7 mouse cellular contexts compared by ENCODE assay signal in the genomic region with DNA sequence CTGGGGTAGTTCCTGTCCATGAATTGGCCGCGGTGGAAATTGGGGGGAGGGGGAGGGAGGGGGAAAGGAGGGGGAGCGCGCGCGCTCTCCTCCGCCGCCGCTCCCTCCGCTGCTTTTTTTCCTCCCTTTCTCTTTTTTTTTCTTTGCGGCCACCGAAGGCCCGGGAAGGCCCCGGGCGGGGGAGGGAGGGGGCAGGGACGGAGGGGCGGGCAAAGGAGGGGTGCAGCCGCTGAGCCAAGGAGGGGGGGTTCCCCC. TPM values are rescaled to one million over a fixed set of nuclear protein-coding genes. Genes with fewer than 3 reads are reported as not detected.
DNase-seq lines count a peak whose midpoint lies in the region; ATAC-seq and TF ChIP-seq lines count a peak whose summit lies in the region.

TSS of gene Prr12 (minus strand) at position 20 of the 255 bp plus-strand sequence.

- no peaks in the 10 kb centered on the region for H3K9me3 ChIP-seq in CH12.LX (replicated peaks; ENCODE audit: low read length)
- no peaks in the 10 kb centered on the region for H3K9me3 ChIP-seq in forebrain, embryonic 13.5 days (replicated peaks)
- no peaks in the 10 kb centered on the region for H3K9me3 ChIP-seq in hindbrain, embryonic 13.5 days
- no peaks in the 10 kb centered on the region for H3K9me3 ChIP-seq in liver, embryonic 15.5 days (replicated peaks)

- 0% methylated on average over 5 of the region's 18 CpGs for WGBS in forebrain, embryonic 13.5 days
- WGBS in hindbrain, embryonic 13.5 days = 0% methylated on average over 2 of the region's 18 CpGs
- 0% methylated on average over 6 of the region's 18 CpGs for WGBS in liver, embryonic 15.5 days (ENCODE audit: insufficient replicate concordance)

- peak within 1 kb of the TSS; percentile 89 for H3K9ac ChIP-seq in CH12.LX (ENCODE audit: insufficient read depth, low read depth)
- peak within 1 kb of the TSS; percentile 93 for H3K9ac ChIP-seq in forebrain, embryonic 13.5 days
- peak within 1 kb of the TSS; percentile 98 for H3K9ac ChIP-seq in hindbrain, embryonic 13.5 days
- H3K9ac ChIP-seq in liver, embryonic 15.5 days = peak within 1 kb of the TSS; percentile 67

- ATAC-seq in forebrain, embryonic 13.5 days = no peak
- ATAC-seq in hindbrain, embryonic 13.5 days (ENCODE audit: low FRiP score) = no peak; the same call in 1 of the 2 replicates
- ATAC-seq in liver, embryonic 15.5 days (ENCODE audit: insufficient read depth) = peak; percentile 29

- H3K4me1 ChIP-seq in CH12.LX (ENCODE audit: control insufficient read depth in 1 of 2, insufficient read depth in 2 of 2) = peaks cover 0 to 25% of the 10 kb centered on the region in 2 experiments; a peak in 2 of 4 replicates
- H3K4me1 ChIP-seq in forebrain, embryonic 13.5 days = peaks cover 28% of the 10 kb centered on the region
- H3K4me1 ChIP-seq in hindbrain, embryonic 13.5 days (replicated peaks) = peaks cover 36% of the 10 kb centered on the region
- H3K4me1 ChIP-seq in liver, embryonic 15.5 days (replicated peaks) = peaks cover 51% of the 10 kb centered on the region

- in situ Hi-C loops in CH12.LX (cut with MboI; ENCODE audit: low pct_ligation_motif_present, low pct_unique_long_range_greater_than_20kb, low sequenced_read_pairs) = no loop called here

- H3K4me3 ChIP-seq in C2C12 (ENCODE audit: insufficient read depth, poor library complexity, severe bottlenecking) (peak within 1 kb of the TSS; percentile 60), CH12.LX (replicated peaks in 1 of 3; ENCODE audit: low read depth in 2 of 3, low read length in 2 of 3, poor library complexity in 1 of 3) (peak within 1 kb of the TSS; percentile 65 to 80 (median 72))
- H3K4me3 ChIP-seq in forebrain, embryonic 13.5 days = peak within 1 kb of the TSS; percentile 93
- H3K4me3 ChIP-seq in hindbrain, embryonic 13.5 days = peak within 1 kb of the TSS; percentile 95
- peak within 1 kb of the TSS; percentile 75 for H3K4me3 ChIP-seq in liver, embryonic 15.5 days (replicated peaks)

- H3K79me3 ChIP-seq in C2C12 (ENCODE audit: low read depth) = peaks cover 18% of the 10 kb centered on the region

- TF ChIP-seq RAD21 in CH12.LX (IDR thresholded peaks at IDR 0.05; ENCODE audit: low read depth, low read length) = no peak

- peaks cover 47% of the 10 kb centered on the region for H3K79me2 ChIP-seq in C2C12 (ENCODE audit: control insufficient read depth, insufficient read depth)
- H3K79me2 ChIP-seq in CH12.LX (replicated peaks; ENCODE audit: control insufficient read depth, extremely low read depth, insufficient read depth, poor library complexity, severe bottlenecking) = peaks cover 3% of the 10 kb centered on the region

- H3K27me3 ChIP-seq in C2C12 (ENCODE audit: control insufficient read depth, insufficient read depth, insufficient read length) (no peaks in the 10 kb centered on the region), CH12.LX (replicated peaks) (no peaks in the 10 kb centered on the region)
- no peaks in the 10 kb centered on the region for H3K27me3 ChIP-seq in forebrain, embryonic 13.5 days
- no peaks in the 10 kb centered on the region for H3K27me3 ChIP-seq in hindbrain, embryonic 13.5 days
- no peaks in the 10 kb centered on the region for H3K27me3 ChIP-seq in liver, embryonic 15.5 days

- H3ac ChIP-seq in C2C12 (ENCODE audit: control insufficient read depth, insufficient read length, low read depth) = peak within 1 kb of the TSS; percentile 92

- peaks cover 15% of the 10 kb centered on the region for H3K36me3 ChIP-seq in C2C12 (ENCODE audit: control insufficient read depth, insufficient read depth)
- peaks cover 25 to 26% of the 10 kb centered on the region in 2 experiments for H3K36me3 ChIP-seq in CH12.LX (replicated peaks in 1 of 2; ENCODE audit: control insufficient read depth in 1 of 2, insufficient read depth in 1 of 2, low read length in 1 of 2)
- H3K36me3 ChIP-seq in forebrain, embryonic 13.5 days (ENCODE audit: poor library complexity, severe bottlenecking) = peaks cover 26% of the 10 kb centered on the region
- H3K36me3 ChIP-seq in hindbrain, embryonic 13.5 days = peaks cover 26% of the 10 kb centered on the region
- peaks cover 32% of the 10 kb centered on the region for H3K36me3 ChIP-seq in liver, embryonic 15.5 days (replicated peaks)

- no peak for TF ChIP-seq CTCF in C2C12 (IDR thresholded peaks at IDR 0.05; ENCODE audit: control insufficient read depth, insufficient read depth, insufficient read length)
- TF ChIP-seq CTCF in CH12.LX (conservative IDR thresholded peaks at IDR 0.05 in 1 of 2, IDR thresholded peaks at IDR 0.05 in 1 of 2; ENCODE audit: low read depth in 2 of 2, low read length in 2 of 2) = no peak

- H3K4me2 ChIP-seq in CH12.LX (ENCODE audit: insufficient read depth, low read depth, poor library complexity, severe bottlenecking) = peak within 1 kb of the TSS; percentile 77
- H3K4me2 ChIP-seq in forebrain, embryonic 13.5 days = peak within 1 kb of the TSS; percentile 97
- H3K4me2 ChIP-seq in hindbrain, embryonic 13.5 days = peak within 1 kb of the TSS; percentile 99
- H3K4me2 ChIP-seq in liver, embryonic 15.5 days = peak within 1 kb of the TSS; percentile 94

- TF ChIP-seq POLR2A in CH12.LX (IDR thresholded peaks at IDR 0.05; ENCODE audit: low read depth, low read length) = no peak

- no peak for DNase-seq in CH12.LX (ENCODE audit: extremely low read depth)
- no peak for DNase-seq in cerebellum, postnatal 14 days
- no peak for DNase-seq in ovary, postnatal 36 days (ENCODE audit: low spot score)

- H3K27ac ChIP-seq in CH12.LX (ENCODE audit: insufficient read depth, low read depth) = peak within 1 kb of the TSS; percentile 98
- peak within 1 kb of the TSS; percentile 100 for H3K27ac ChIP-seq in forebrain, embryonic 13.5 days
- H3K27ac ChIP-seq in hindbrain, embryonic 13.5 days = peak within 1 kb of the TSS; percentile 100
- H3K27ac ChIP-seq in liver, embryonic 15.5 days (replicated peaks) = peak within 1 kb of the TSS; percentile 91

- no peak for TF ChIP-seq EP300 in CH12.LX (IDR thresholded peaks at IDR 0.05; ENCODE audit: low read length)

- dilution Hi-C loops in CH12.LX (cut with MboI; ENCODE audit: extremely low pct_ligation_motif_present, extremely low pct_unique_long_range_greater_than_20kb, low sequenced_read_pairs) = no loop called here

TF ChIP-seq in C2C12, 6 proteins besides CTCF, POLR2A, EP300 and RAD21:
- TF ChIP-seq MYOG (IDR thresholded peaks at IDR 0.05; ENCODE audit: control insufficient read depth, extremely low read depth, insufficient read length) (no peak), FOSL1 (IDR thresholded peaks at IDR 0.05; ENCODE audit: insufficient read depth, low read length, poor library complexity, severe bottlenecking) (no peak), CEBPB (IDR thresholded peaks at IDR 0.05; ENCODE audit: low read depth) (no peak), USF1 (IDR thresholded peaks at IDR 0.05; ENCODE audit: low read depth) (no peak), MAX (IDR thresholded peaks at IDR 0.05) (no peak), MYOD1 (IDR thresholded peaks at IDR 0.05; ENCODE audit: control insufficient read depth, insufficient read length, low read depth) (no peak)

TF ChIP-seq in CH12.LX, 34 proteins besides CTCF, POLR2A, EP300 and RAD21:
- TF ChIP-seq ZNF384 (IDR thresholded peaks at IDR 0.05; ENCODE audit: low read depth, low read length) (peak; percentile 84), CHD2 (IDR thresholded peaks at IDR 0.05; ENCODE audit: low read length) (no peak)

RNA-seq across cellular contexts. Expression of gene Prr12, which starts in this region (rescaled TPM):
- polyA plus RNA-seq in C2C12 (2012; fragmentation: generic; extraction: Trizol) = 14.2 TPM
- 5.7 and 6.5 TPM in 2 replicates for total RNA-seq in CH12.LX (2012; rRNA removed)
- 1.1 and 1.2 TPM in 2 replicates for total RNA-seq in CH12.LX (2014; rRNA removed)
- 18.0 and 20.5 TPM in 2 replicates for polyA plus RNA-seq in CH12.LX (2012; ENCODE audit: insufficient read length, low read depth)
- 14.9 and 17.2 TPM in 2 replicates for polyA plus RNA-seq in forebrain, embryonic 13.5 days (2015; fragmentation: Nextera tagmentation; extraction: Ambion mirVana)
- polyA plus RNA-seq in hindbrain, embryonic 13.5 days (2015; fragmentation: Nextera tagmentation; extraction: Ambion mirVana) = 13.8 and 14.5 TPM in 2 replicates
- polyA plus RNA-seq in liver, embryonic 15.5 days (2015; fragmentation: Nextera tagmentation; extraction: Ambion mirVana) = 2.1 and 2.3 TPM in 2 replicates
